Mouse (Mus musculus): ENCODE results near the gene Spata20. TPM values are rescaled to one million over a fixed set of nuclear protein-coding genes. Genes with fewer than 3 reads are reported as not detected.

Gene Spata20
- polyA plus RNA-seq, 1 experiment: not detected

DNA sequence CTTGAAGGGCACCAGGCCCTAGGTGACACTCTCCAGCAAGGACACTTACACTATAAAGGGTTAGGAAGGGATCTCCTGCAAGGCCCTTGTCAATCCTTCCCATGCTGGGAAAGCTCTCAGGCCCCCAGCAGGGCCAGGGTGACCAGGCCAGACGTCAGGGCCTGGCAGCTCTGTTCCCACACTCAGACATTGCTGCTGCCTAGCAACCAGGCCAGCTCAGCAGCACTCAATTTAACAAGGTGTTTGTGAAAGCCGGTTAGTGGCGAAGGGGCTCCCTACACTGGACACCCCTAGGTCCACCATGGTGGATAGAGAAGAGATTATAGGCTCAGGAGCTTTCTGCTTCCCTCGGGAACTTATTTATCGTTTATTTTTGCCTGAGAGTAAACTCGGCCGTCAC is 44.9 kb downstream of the Spata20 start:
- 65% methylated on average over 7 of the region's 7 CpGs for WGBS
- Histone ChIP-seq H3K27me3 (ENCODE audit: control insufficient read depth, insufficient read depth, low read length) (no peaks in the 10 kb centered on the region), H3K27ac (ENCODE audit: insufficient read depth, low read depth, low read length) (no peak overlapping the region), H3K4me1 (ENCODE audit: control insufficient read depth, insufficient read depth, insufficient read length, low read length) (no peaks in the 10 kb centered on the region), H3K4me3 (ENCODE audit: low read depth, low read length) (no peak overlapping the region), H3K36me3 (ENCODE audit: control insufficient read depth, insufficient read depth, low read length) (no peaks in the 10 kb centered on the region)
- no peak for TF ChIP-seq CTCF (IDR thresholded peaks at IDR 0.05; ENCODE audit: extremely low read depth, insufficient read length, insufficient replicate concordance, low read depth, low read length)
- TF ChIP-seq POLR2A (IDR thresholded peaks at IDR 0.05; ENCODE audit: low read depth, low read length): no peak

DNA sequence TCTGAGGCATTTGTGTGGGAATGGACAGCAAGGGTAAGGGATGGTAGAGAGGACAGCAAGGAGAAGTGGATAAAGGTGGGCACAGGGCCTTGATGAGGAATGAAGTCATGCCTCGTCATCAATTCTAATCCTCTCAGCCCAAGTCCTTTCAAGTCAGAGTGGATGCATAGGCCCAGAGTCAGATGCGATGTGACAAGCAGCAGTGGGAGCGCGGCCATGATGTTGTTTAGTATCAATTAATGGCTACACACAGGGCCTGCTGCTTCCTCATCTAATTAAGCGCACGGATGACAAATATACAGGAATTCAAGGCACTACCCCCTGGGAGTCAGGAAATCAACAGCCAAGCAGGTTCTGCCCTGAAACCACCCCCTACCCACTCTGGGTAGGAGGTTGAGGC is 45.6 kb downstream of the Spata20 start:
- Histone ChIP-seq H3K27me3 (ENCODE audit: control insufficient read depth, insufficient read depth, low read length) (no peaks in the 10 kb centered on the region), H3K4me1 (ENCODE audit: control insufficient read depth, insufficient read depth, insufficient read length, low read length) (no peaks in the 10 kb centered on the region), H3K27ac (ENCODE audit: insufficient read depth, low read depth, low read length) (no peak overlapping the region), H3K36me3 (ENCODE audit: control insufficient read depth, insufficient read depth, low read length) (no peaks in the 10 kb centered on the region), H3K4me3 (ENCODE audit: low read depth, low read length) (no peak overlapping the region)
- TF ChIP-seq CTCF (IDR thresholded peaks at IDR 0.05; ENCODE audit: extremely low read depth, insufficient read length, insufficient replicate concordance, low read depth, low read length) (no peak), POLR2A (IDR thresholded peaks at IDR 0.05; ENCODE audit: low read depth, low read length) (no peak)
- WGBS: 92% methylated on average over 6 of the region's 6 CpGs

- Histone ChIP-seq H3K27me3 (ENCODE audit: control insufficient read depth, insufficient read depth, low read length) (no peaks in the 10 kb centered on the region), H3K4me3 (ENCODE audit: low read depth, low read length) (no peak overlapping the region), H3K27ac (ENCODE audit: insufficient read depth, low read depth, low read length) (no peak overlapping the region), H3K36me3 (ENCODE audit: control insufficient read depth, insufficient read depth, low read length) (no peaks in the 10 kb centered on the region), H3K4me1 (ENCODE audit: control insufficient read depth, insufficient read depth, insufficient read length, low read length) (peaks cover 18% of the 10 kb centered on the region)
- TF ChIP-seq CTCF (IDR thresholded peaks at IDR 0.05; ENCODE audit: extremely low read depth, insufficient read length, insufficient replicate concordance, low read depth, low read length) (no peak), POLR2A (IDR thresholded peaks at IDR 0.05; ENCODE audit: low read depth, low read length) (no peak)
- 27% methylated on average over 9 of the region's 9 CpGs for WGBS
Measured at GRCm38 (mm10) chr11:94429011-94429651, 56.8 kb downstream of the Spata20 start.

Other genes starting within 250 kb of the Spata20 start
- gene Wfikkn2, start 240.2 kb downstream of the Spata20 start, polyA plus RNA-seq (2012; rRNA removed): 0.55 and 0.82 TPM in 2 replicates
- gene Gm21885, start 204.3 kb downstream of the Spata20 start, polyA plus RNA-seq (2012; rRNA removed): 2.1 and 4.1 TPM in 2 replicates
- 0.74 and 1.4 TPM in 2 replicates for gene Luc7l3, start 164.2 kb downstream of the Spata20 start, polyA plus RNA-seq (2012; rRNA removed)
- 41.6 and 73.2 TPM in 2 replicates for gene Ankrd40, start 158.2 kb downstream of the Spata20 start, polyA plus RNA-seq (2012; rRNA removed)
- gene Abcc3, start 93.2 kb downstream of the Spata20 start, polyA plus RNA-seq (2012; rRNA removed): 42.4 and 188 TPM in 2 replicates
- gene Cacna1g, start 12.0 kb downstream of the Spata20 start, polyA plus RNA-seq (2012; rRNA removed): 6.9 and 10.7 TPM in 2 replicates
- gene Epn3, start 13.8 kb upstream of the Spata20 start, polyA plus RNA-seq (2012; rRNA removed): 2.6 and 9.9 TPM in 2 replicates
- gene Mycbpap, start 35.6 kb upstream of the Spata20 start, polyA plus RNA-seq (2012; rRNA removed): 1.1 and 1.4 TPM in 2 replicates
- 3.7 and 8.4 TPM in 2 replicates for gene Rsad1, start 63.1 kb upstream of the Spata20 start, polyA plus RNA-seq (2012; rRNA removed)
- gene Chad, start 78.9 kb upstream of the Spata20 start, polyA plus RNA-seq (2012; rRNA removed): 0.91 and 13.9 TPM in 2 replicates
- gene Acsf2, start 115.7 kb upstream of the Spata20 start, polyA plus RNA-seq (2012; rRNA removed): 21.1 and 50.5 TPM in 2 replicates
- 88.1 and 169 TPM in 2 replicates for gene Lrrc59, start 143.6 kb upstream of the Spata20 start, polyA plus RNA-seq (2012; rRNA removed)
- gene Mrpl27, start 167.6 kb upstream of the Spata20 start, polyA plus RNA-seq (2012; rRNA removed): 25.8 and 45.7 TPM in 2 replicates
- gene Eme1, start 167.8 kb upstream of the Spata20 start, polyA plus RNA-seq (2012; rRNA removed): 0.85 and 2.8 TPM in 2 replicates
- gene Xylt2, start 191.3 kb upstream of the Spata20 start, polyA plus RNA-seq (2012; rRNA removed): 12.2 and 27.0 TPM in 2 replicates
- gene Gm11541, start 218.3 kb upstream of the Spata20 start, polyA plus RNA-seq (2012; rRNA removed): not detected in 2 replicates

Measured in small intestine, adult 2 months (tissue).